Mouse (Mus musculus) cerebellum, adult 2 months (tissue): Measurements from ENCODE around the gene Pygo1.

ENCODE experiments used
- CTCF ChIP-seq: fragments of 200-500 bp; IDR thresholded peaks from 2 replicates; pipeline ENCODE4 v1.5.1; 2011; ENCODE audit warnings: low read depth, mild to moderate bottlenecking, control low read depth, low read length, moderate library complexity, borderline replicate concordance; ENCODE audit not compliant: insufficient read depth
- POLR2A ChIP-seq: fragments of 200-500 bp; IDR thresholded peaks from 2 replicates; pipeline ENCODE4 v1.6.1; 2011; ENCODE audit warnings: low read length, control low read depth, borderline replicate concordance; ENCODE audit not compliant: insufficient read depth

DNA sequence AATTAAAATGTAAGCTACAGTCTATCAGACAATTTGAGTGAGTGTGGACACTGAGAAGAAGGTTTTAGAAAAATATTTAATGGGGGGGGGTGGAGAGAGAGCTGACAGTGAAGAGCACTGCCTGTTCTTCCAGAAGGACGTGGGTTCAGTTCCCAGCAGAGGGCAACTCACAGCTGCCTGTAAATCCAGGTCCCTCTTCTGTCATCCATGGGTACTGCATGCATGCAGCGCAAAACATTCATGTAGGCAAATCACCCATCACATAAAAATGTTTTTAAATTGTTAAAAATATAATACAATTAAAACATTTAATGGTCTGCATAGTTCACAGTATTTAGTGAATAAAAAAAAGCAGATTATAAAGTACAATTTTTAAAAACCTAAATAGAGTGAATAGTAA is 49.6 kb upstream of the Pygo1 start:
- TF ChIP-seq CTCF (no peak), POLR2A (no peak)
